Mouse (Mus musculus) MEL (cell line): Measurements from ENCODE around the gene Olfr303. TPM values are rescaled to one million over a fixed set of nuclear protein-coding genes. Genes with fewer than 3 reads are reported as not detected.
"Not testable (repeated sequence)": the region's sequence is repeated elsewhere in the genome, so short reads cannot be mapped to it uniquely, and the experiment has no call there.

Experiments used
- DNase-seq: peaks from one replicate; pipeline ENCODE4 v3.0.0; 2011; ENCODE audit warnings: low read depth, low spot score
- H3K27ac ChIP-seq: 2 replicates; pipeline ENCODE4 v1.5.1; 2012; ENCODE audit warnings: low read depth, mild to moderate bottlenecking, control low read depth, low read length, moderate library complexity; ENCODE audit not compliant: control insufficient read depth
- H3K27me3 ChIP-seq, 2 experiments: fragments of 150-350 bp in 1 of 2; sonication (generic) in 1 of 2; 2 replicates each; pipeline ENCODE4 v1.6.1; 2012; ENCODE audit warnings: low read length in 2 of 2, mild to moderate bottlenecking in 2 of 2, improper control_type of control experiment in 1 of 2, moderate library complexity in 1 of 2; ENCODE audit not compliant: insufficient read depth in 2 of 2, control insufficient read depth in 1 of 2
- H3K36me3 ChIP-seq, 2 experiments: 2 replicates each; pipeline ENCODE4 v1.6.1; 2012 to 2014; ENCODE audit warnings: low read length in 2 of 2, improper control_type of control experiment in 1 of 2, inconsistent platforms in 1 of 2, mild to moderate bottlenecking in 1 of 2; ENCODE audit not compliant: insufficient read depth in 2 of 2, control insufficient read depth in 1 of 2
- H3K4me1 ChIP-seq, 2 experiments: fragments of 150-350 bp in 1 of 2; sonication (generic) in 1 of 2; 2 replicates each; pipeline ENCODE4 v1.6.1; 2012; ENCODE audit warnings: low read length in 2 of 2, improper control_type of control experiment in 1 of 2, mild to moderate bottlenecking in 1 of 2; ENCODE audit not compliant: insufficient read depth in 2 of 2, control insufficient read depth in 1 of 2
- H3K4me3 ChIP-seq, 2 experiments: fragments of 150-350 bp in 1 of 2; sonication (generic) in 1 of 2; 2 replicates each; pipeline ENCODE4 v1.5.1; 2012; ENCODE audit warnings: low read depth in 2 of 2, low read length in 2 of 2, mild to moderate bottlenecking in 2 of 2, moderate library complexity in 2 of 2, control low read depth in 1 of 2, improper control_type of control experiment in 1 of 2; ENCODE audit not compliant: control insufficient read depth in 1 of 2, insufficient read depth in 1 of 2
- H3K79me2 ChIP-seq: 2 replicates; pipeline ENCODE4 v1.6.1; 2012; ENCODE audit warnings: mild to moderate bottlenecking, low read length, moderate library complexity; ENCODE audit not compliant: control insufficient read depth, poor library complexity, insufficient read depth
- H3K9ac ChIP-seq: 2 replicates; pipeline ENCODE4 v1.6.1; 2012; ENCODE audit warnings: low read depth, mild to moderate bottlenecking, control low read depth, low read length, moderate library complexity; ENCODE audit not compliant: control insufficient read depth, poor library complexity, severe bottlenecking
- H3K9me3 ChIP-seq: fragments of 150-350 bp; sonication (generic); replicated peaks from 2 replicates; pipeline ENCODE4 v1.6.1; 2012; ENCODE audit warnings: mild to moderate bottlenecking, low read length, improper control_type of control experiment, moderate library complexity; ENCODE audit not compliant: insufficient read depth
- GATA1 ChIP-seq: IDR thresholded peaks from 2 replicates; pipeline ENCODE4 v1.6.1; 2011; ENCODE audit warnings: low read depth, low read length, improper control_type of control experiment
- HCFC1 ChIP-seq: IDR thresholded peaks from 2 replicates; pipeline ENCODE4 v1.6.1; 2012; ENCODE audit warnings: low read depth, mild to moderate bottlenecking, inconsistent platforms, low read length, improper control_type of control experiment, moderate library complexity
- MAZ ChIP-seq: IDR thresholded peaks from 2 replicates; pipeline ENCODE4 v1.6.1; 2012; ENCODE audit warnings: low read depth, mild to moderate bottlenecking, inconsistent platforms, low read length, improper control_type of control experiment
- NELFE ChIP-seq: IDR thresholded peaks from 2 replicates; pipeline ENCODE4 v1.6.1; 2011; ENCODE audit warnings: low read depth, low read length, improper control_type of control experiment
- RAD21 ChIP-seq: IDR thresholded peaks from 2 replicates; pipeline ENCODE4 v1.6.1; 2011; ENCODE audit warnings: mild to moderate bottlenecking, low read depth, low read length, improper control_type of control experiment
- USF1 ChIP-seq: IDR thresholded peaks from 2 replicates; pipeline ENCODE4 v1.6.1; 2014; ENCODE audit warnings: low read depth, mild to moderate bottlenecking, inconsistent platforms, low read length, improper control_type of control experiment, moderate library complexity
- polyA plus RNA-seq, 2 experiments: library from polyadenylated mRNA; stranded (reverse) in 1 of 2; unstranded in 1 of 2; fragments of >175 nt in 1 of 2; fragments of >200 nt in 1 of 2; gene quantifications; 2 replicates each; pipeline versions ENCODE4 v1.2.1 to v1.2.4; 2012; ENCODE audit warnings: low replicate concordance in 2 of 2, low read depth in 1 of 2; ENCODE audit not compliant: insufficient read length in 2 of 2, insufficient read depth in 1 of 2, missing spikeins in 1 of 2
- total RNA-seq: library from RNA; depleted of rRNA; stranded (reverse); fragments of 300-350 nt; gene quantifications from 2 replicates; pipeline ENCODE4 v1.2.3, GENCODE M21; 2012; rRNA removed

Gene Olfr303
- total and polyA plus RNA-seq, 3 experiments = not detected

DNA sequence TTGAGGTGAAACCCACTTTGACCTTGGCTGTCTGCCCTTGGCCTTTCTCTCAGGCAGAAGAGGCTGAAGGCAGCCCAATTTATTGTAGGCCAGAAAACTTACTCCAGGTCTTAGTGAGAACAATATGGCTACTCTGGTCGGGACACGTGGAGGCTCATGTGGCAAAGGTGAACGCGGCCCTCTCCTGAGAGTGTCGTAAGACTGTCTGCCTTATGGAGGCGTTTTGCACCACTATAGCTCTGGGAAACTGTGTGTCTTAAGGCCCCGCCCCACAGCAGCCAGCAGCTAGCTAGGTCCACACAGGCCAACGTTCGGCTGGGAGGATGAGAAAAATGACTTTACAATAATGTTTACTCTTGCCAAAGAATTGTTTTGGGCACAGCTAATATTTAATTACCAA lies 51.3 kb downstream of the Olfr303 start:
- not testable (repeated sequence) for H3K79me2 ChIP-seq, H3K9me3 ChIP-seq, H3K36me3 ChIP-seq, DNase-seq, H3K4me1 ChIP-seq, H3K27ac ChIP-seq, H3K4me3 ChIP-seq, H3K27me3 ChIP-seq, H3K9ac ChIP-seq

DNA sequence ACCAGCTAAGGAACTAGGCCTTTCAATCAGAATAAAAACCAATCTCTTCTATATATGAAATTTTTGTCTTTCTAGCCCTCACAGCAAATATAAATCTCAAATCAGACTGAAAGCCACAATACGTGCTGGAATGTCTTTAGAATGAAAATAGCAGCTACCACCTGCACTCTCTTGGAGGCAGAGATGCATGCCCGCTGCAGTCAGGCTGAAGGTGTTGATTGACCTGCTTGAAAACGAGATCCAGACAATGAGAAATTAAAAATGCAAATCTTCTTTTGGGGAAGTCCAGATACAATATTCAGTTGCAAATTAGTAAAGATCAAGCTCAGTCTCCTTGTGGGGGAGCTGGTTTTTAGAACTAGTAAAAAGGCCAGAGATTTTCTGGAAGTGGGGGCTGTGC lies 53.3 kb downstream of the Olfr303 start:
- H3K4me1 ChIP-seq = no peaks in the 10 kb centered on the region
- no peaks in the 10 kb centered on the region for H3K79me2 ChIP-seq
- no peaks in the 10 kb centered on the region for H3K36me3 ChIP-seq
- H3K4me3 ChIP-seq = no peak overlapping the region
- no peak for DNase-seq
- no peak overlapping the region for H3K9ac ChIP-seq
- TF ChIP-seq HCFC1 = no peak
- TF ChIP-seq RAD21 = no peak
- no peak for TF ChIP-seq NELFE
- TF ChIP-seq USF1 = no peak
- H3K27me3 ChIP-seq = no peaks in the 10 kb centered on the region
- no peak overlapping the region for H3K27ac ChIP-seq
- no peaks in the 10 kb centered on the region for H3K9me3 ChIP-seq

DNA sequence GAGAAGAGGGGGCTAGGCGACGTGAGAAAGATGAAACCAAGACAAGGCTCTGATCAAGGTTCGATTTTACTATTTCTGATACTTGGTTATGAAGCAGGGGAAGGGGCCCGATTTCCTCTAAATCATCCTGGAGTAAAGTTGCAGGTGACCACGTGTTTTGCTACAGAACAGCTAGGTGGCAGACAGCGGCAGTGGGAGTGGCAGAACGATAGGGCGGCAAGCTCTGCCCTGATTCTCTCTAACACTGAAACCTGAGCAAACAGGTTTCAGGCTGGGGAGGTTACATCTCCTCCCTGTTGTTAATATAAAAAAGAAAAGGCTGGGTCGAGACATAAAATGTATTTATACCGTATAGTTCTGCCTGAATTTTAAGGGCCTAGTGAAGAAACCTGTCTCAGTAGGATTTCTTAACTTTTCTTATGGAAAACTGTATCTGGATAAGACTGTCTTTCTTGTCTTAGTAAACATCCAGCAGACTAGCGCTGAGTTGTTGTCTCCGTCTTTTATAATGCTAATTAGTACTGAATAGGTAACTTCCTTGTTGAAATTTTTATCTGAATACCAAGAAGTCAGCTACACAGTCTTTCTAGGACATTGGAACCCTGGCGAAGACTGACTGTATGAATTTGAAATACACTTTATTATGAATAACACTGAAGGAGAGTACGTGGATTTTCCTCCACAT lies 54.6 kb downstream of the Olfr303 start:
- no peak overlapping the region for H3K27ac ChIP-seq
- H3K79me2 ChIP-seq = no peaks in the 10 kb centered on the region
- no peaks in the 10 kb centered on the region for H3K27me3 ChIP-seq
- no peak overlapping the region for H3K9ac ChIP-seq
- no peaks in the 10 kb centered on the region for H3K4me1 ChIP-seq
- no peaks in the 10 kb centered on the region for H3K36me3 ChIP-seq
- no peak for DNase-seq
- H3K4me3 ChIP-seq = no peak overlapping the region
- H3K9me3 ChIP-seq = no peaks in the 10 kb centered on the region
- no peak for TF ChIP-seq MAZ
- no peak for TF ChIP-seq GATA1

Other genes starting within 250 kb of the Olfr303 start
- not detected in 2 replicates for gene Vmn2r75, start 226.0 kb downstream of the Olfr303 start, total RNA-seq
- gene Vmn2r75, start 226.0 kb downstream of the Olfr303 start, polyA plus RNA-seq = not detected
- gene Vmn2r76, start 151.5 kb downstream of the Olfr303 start, total RNA-seq = not detected in 2 replicates
- gene Vmn2r76, start 151.5 kb downstream of the Olfr303 start, polyA plus RNA-seq = not detected
- gene Olfr310, start 120.6 kb downstream of the Olfr303 start, total RNA-seq = not detected in 2 replicates
- gene Olfr310, start 120.6 kb downstream of the Olfr303 start, polyA plus RNA-seq = not detected
- not detected in 2 replicates for gene Olfr309, start 84.1 kb downstream of the Olfr303 start, total RNA-seq
- gene Olfr309, start 84.1 kb downstream of the Olfr303 start, polyA plus RNA-seq = not detected
- not detected in 2 replicates for gene Olfr308, start 72.2 kb downstream of the Olfr303 start, total RNA-seq
- not detected for gene Olfr308, start 72.2 kb downstream of the Olfr303 start, polyA plus RNA-seq
- gene Olfr307, start 60.2 kb downstream of the Olfr303 start, total RNA-seq = not detected in 2 replicates
- gene Olfr307, start 60.2 kb downstream of the Olfr303 start, polyA plus RNA-seq = not detected
- gene Olfr305, start 30.9 kb downstream of the Olfr303 start, total RNA-seq = not detected in 2 replicates
- not detected for gene Olfr305, start 30.9 kb downstream of the Olfr303 start, polyA plus RNA-seq
- gene Olfr304, start 11.1 kb downstream of the Olfr303 start, total RNA-seq = not detected in 2 replicates
- gene Olfr304, start 11.1 kb downstream of the Olfr303 start, polyA plus RNA-seq = not detected
- not detected in 2 replicates for gene Olfr301, start 6.1 kb upstream of the Olfr303 start, total RNA-seq
- not detected for gene Olfr301, start 6.1 kb upstream of the Olfr303 start, polyA plus RNA-seq
- not detected in 2 replicates for gene Olfr299, start 62.1 kb upstream of the Olfr303 start, total RNA-seq
- gene Olfr299, start 62.1 kb upstream of the Olfr303 start, polyA plus RNA-seq = not detected
- not detected in 2 replicates for gene Olfr298, start 94.7 kb upstream of the Olfr303 start, total RNA-seq
- gene Olfr298, start 94.7 kb upstream of the Olfr303 start, polyA plus RNA-seq = not detected
- not detected in 2 replicates for gene Olfr297, start 122.2 kb upstream of the Olfr303 start, total RNA-seq
- gene Olfr297, start 122.2 kb upstream of the Olfr303 start, polyA plus RNA-seq = not detected
- gene Olfr295, start 186.1 kb upstream of the Olfr303 start, total RNA-seq = not detected in 2 replicates
- gene Olfr295, start 186.1 kb upstream of the Olfr303 start, polyA plus RNA-seq = not detected
- gene Olfr294, start 218.9 kb upstream of the Olfr303 start, total RNA-seq = not detected in 2 replicates
- not detected for gene Olfr294, start 218.9 kb upstream of the Olfr303 start, polyA plus RNA-seq